Mouse (Mus musculus): ENCODE data around the gene Zbtb22.
"Not testable (repeated sequence)": the region's sequence is repeated elsewhere in the genome, so short reads cannot be mapped to it uniquely, and the experiment has no call there.

Zbtb22 gene

GRCm38 (mm10) chr17:33903911-33904651, 11.6 kb upstream of the Zbtb22 start:
- peak; percentile 67 for DNase-seq (ENCODE audit: low read depth, low spot score)

DNA sequence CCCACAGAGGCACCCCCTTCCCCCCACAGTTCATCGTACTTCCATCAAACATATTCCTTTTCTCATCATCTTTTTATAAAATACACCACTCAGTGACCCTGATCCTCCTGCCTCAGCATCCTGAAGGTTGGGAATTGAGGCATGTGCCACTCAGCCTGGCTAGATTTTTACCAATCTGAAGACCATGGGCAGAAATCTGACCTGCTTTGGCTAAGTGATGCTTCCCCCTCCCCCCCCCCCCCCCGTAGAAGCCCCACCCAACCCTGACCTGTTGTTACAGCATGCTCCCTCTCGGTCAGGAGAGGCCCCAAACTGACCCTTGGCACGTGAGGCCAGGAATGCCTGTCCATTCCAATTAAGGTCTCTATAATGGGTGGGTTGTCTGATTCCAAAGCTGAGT, 10.9 kb upstream of the Zbtb22 start, which contains the start of gene Platr17:
TSS of gene Platr17 (plus strand) at position 301 of the 400 bp plus-strand sequence.
- not testable (repeated sequence) for DNase-seq (ENCODE audit: low read depth, low spot score)

DNA sequence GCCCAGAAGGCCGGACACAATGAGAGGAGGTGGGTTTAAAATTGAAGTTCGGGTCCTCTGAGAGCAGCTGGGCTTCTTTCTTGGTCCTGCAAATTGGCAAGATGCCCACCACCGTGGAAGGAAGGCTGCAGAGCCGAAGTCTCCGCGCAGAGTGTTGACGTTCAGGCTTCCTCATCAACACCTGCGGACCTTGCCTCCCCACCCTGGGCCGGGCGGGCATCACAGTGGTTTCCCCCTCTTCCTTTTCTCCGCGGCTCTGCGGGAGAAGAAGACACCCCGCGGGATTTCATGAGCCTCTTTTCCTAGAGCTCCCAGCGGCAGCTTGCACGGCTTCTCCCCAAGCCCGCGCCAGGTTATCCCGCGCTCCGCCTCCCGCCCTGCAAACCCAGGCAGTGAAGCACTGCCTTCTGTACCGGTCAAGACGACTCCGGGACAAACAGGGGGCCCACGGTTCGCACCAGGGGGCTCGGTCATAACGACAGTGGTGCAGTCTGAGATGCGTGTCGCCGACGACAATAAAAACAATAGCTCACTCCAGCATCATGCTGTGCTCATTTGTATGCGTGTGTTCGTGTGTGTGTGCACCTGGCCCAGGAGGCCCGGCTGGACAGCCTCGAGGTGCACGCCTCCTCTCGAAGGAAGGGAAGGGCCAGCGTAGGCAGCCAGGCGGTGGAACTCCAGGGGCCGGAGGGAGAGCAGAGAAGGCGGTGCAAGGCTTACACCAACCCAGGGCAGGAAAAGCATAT, 7.2 kb upstream of the Zbtb22 start:
- DNase-seq (ENCODE audit: low read depth, low spot score), result no peak

DNA sequence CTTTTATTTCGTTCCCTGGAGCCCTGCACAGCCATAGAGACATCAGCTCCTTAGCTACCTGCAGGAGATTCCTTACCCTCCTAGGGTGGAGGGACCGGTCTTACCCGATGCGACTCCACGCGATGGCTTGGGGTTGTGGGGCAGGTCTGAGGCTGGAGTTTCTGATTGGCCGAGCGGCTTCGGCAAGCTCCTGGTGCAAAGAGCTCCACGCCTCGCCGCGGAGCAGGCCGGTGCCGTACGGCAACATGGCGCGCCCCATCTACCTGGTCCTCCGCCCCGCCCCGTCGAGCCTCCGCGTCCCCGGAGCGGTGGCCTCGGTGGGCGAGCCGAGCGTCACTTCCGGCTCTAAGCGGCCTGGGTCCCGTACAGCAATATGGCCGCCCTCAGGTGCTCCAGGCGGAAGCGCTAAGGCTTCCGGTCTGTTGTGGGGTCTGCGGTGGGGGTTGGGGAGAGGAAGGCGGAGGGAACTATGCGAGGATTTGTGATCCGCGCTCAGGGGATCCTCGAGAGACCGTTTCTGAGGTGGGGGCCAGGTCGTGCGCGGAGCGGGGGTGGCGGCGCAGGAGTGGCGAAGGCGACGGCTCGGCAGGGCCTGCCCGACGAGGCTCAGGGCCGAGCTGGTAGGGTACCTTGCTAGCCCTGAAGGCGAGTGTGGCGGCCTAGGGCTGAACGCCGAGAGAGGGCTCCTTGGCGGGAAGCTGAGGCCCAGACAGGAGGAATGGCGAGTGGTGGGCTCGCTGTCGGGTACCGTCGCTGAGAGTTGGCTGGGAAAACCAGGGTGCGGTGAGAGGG, 6.4 kb upstream of the Zbtb22 start, which contains the start of gene Daxx:
TSS of gene Daxx (plus strand) at position 338 of the 792 bp plus-strand sequence.
- peak; percentile 100 for DNase-seq (ENCODE audit: low read depth, low spot score)

- DNase-seq (ENCODE audit: low read depth, low spot score), result peak; percentile 53
Measured at GRCm38 (mm10) chr17:33909869-33910250, 5.8 kb upstream of the Zbtb22 start.

DNA sequence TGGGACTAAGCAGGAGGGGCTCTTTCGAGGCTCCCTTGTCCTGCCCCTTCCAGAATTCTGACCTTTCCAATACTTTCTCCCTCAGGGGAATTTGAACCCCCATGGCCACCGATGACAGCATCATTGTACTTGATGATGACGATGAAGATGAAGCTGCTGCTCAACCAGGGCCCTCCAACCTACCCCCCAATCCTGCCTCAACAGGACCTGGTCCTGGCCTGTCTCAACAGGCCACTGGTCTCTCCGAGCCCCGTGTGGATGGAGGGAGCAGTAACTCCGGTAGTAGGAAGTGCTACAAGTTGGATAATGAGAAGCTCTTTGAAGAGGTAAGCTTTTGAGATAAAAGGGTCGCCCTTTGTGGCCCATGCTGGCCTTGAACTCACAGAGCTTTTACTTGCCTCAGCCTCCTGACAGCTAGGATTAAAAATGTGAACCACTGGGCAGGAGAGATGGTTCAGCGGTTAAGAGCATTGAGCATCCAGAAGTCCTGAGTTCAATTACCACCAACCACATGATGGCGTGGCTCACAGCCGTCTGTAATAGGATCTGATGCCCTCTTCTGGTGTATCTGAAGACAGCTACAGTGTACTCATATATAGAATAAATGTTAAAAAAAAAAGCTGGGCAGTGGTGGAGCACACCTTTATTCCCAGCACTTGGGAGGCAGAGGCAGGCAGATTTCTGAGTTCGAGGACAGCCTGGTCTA, 5.2 kb upstream of the Zbtb22 start:
- peak; percentile 53 for DNase-seq (ENCODE audit: low read depth, low spot score)

GRCm38 (mm10) chr17:33911052-33911812, 4.5 kb upstream of the Zbtb22 start:
- DNase-seq (ENCODE audit: low read depth, low spot score), result no peak

- peak; percentile 75 for DNase-seq (ENCODE audit: low read depth, low spot score)
Measured at GRCm38 (mm10) chr17:33911813-33912414, 3.8 kb upstream of the Zbtb22 start.

- no peak for DNase-seq (ENCODE audit: low read depth, low spot score)
Measured at GRCm38 (mm10) chr17:33913264-33913663, 2.4 kb upstream of the Zbtb22 start.

GRCm38 (mm10) chr17:33913905-33914304, 1.8 kb upstream of the Zbtb22 start:
- DNase-seq (ENCODE audit: low read depth, low spot score), result no peak

- DNase-seq (ENCODE audit: low read depth, low spot score), result peak; percentile 83
Measured at GRCm38 (mm10) chr17:33914969-33915391, 724 bp upstream of the Zbtb22 start.

GRCm38 (mm10) chr17:33916294-33916693, 590 bp downstream of the Zbtb22 start:
- no peak for DNase-seq (ENCODE audit: low read depth, low spot score)

DNA sequence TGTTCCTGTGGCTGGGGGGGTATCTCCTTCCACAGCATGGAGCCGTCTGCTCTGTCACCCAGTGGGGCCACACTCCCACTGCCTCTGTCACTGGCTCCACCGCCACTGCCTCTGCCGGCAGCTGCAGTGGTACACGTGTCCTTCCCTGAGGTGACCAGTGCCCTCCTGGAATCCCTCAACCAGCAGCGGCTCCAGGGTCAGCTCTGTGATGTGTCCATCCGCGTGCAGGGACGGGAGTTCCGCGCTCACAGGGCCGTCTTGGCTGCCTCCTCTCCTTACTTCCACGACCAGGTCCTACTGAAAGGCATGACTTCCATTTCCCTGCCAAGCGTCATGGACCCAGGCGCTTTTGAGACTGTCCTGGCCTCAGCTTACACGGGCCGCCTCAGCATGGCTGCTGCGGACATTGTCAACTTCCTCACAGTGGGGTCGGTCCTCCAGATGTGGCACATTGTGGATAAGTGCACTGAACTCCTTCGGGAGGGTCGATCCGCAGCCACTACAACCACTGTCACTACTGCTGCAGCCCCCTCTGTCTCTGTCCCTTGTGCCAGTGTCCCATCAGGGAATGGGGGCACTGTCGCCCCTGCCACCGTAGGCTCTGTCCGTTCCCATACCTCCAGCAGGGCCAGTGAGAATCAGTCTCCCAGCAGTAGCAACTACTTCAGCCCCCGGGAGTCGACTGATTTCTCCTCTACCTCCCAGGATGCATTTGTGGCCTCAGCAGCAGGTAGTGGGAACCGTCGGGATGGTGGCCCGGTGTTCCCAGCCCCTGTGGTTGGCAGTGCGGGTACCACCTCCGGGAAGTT, 1.3 kb downstream of the Zbtb22 start:
- no peak for DNase-seq (ENCODE audit: low read depth, low spot score)

- DNase-seq (ENCODE audit: low read depth, low spot score), result no peak
Measured at GRCm38 (mm10) chr17:33917656-33918292, 2.1 kb downstream of the Zbtb22 start.

DNA sequence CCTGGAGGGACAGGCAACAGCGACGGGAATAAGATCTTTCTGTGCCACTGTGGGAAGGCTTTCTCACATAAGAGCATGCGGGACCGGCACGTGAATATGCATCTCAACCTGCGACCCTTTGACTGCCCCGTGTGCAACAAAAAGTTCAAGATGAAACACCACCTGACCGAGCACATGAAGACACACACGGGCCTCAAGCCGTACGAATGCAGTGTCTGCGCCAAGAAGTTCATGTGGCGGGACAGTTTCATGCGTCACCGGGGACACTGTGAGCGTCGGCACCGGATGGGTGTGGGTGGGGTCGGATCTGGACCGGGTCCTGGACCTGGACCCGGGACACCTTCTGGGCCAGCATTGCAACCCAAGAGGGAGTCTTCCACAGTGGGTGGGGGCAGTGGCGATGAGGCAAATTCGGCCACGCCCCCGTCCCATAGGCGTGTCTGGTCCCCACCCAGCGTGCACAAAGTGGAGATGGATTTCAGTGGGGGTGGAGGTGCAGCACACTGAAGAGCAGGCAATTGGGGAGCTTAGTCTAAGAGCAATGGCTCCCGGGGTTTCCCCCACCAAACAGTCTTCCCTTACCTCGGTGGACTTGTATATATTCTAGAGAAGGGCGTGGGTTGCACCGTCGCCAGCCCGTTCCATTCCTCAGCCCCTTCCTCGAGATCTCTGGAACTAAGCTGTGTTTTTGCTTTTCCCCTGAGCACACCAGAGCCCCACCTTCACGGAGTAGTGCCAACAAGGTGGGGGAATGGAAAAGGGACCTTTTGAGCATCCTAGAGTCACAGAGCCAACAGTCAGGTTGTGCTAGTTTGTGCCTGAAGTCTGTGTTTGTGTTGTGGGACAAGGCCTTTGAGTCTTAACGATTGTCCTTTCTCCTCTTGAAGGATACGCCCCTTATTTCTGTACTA, 2.8 kb downstream of the Zbtb22 start:
- DNase-seq (ENCODE audit: low read depth, low spot score), result peak; percentile 56

DNA sequence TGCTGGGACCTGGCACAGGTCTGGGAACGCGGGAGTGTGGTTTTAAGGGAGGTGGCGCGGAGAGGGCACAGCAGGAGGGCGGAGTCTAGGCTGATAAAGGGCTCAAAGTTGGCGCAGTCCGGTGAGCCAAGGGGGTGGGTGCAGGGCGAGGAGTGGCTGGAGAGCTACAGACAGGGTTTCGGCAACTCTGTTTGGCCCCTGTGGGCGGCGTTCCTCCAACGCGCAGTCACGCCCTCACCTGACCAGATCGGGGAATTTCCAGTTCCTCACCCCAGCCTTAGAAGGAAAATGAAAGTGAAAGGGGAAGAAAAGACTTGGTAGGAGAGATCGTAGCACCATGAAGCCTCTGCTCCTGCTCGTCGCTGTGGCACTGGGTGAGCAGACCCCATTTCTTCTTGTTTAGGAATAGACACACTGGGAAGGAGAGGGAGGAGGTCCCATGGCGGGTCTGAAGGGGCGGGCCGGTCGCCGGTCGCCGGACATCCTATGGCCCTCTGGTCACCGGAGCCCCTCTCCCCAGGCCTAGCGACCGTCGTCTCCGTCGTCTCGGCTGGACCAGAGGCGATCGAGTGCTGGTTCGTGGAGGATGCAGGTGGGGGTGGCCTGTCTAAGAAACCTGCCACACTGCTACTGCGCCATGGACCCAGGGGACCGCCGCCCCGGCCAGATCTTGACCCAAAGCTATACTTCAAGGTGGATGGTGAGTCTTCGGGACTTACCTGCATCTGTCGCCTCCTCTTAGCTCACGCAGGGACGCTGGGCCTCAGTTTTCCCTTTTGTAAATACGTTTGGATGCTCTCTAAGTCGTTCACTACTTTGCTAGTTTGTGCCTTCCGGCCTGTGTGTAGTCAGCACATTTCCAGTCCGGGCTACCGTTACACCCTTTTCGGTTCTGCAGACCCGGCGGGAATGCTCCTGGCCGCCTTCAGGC, 3.9 kb downstream of the Zbtb22 start:
- peak; percentile 84 for DNase-seq (ENCODE audit: low read depth, low spot score)

All from ZHBTc4 (cell line).